Mouse (Mus musculus): ENCODE results near the gene Ncaph2.

Ncaph2 gene

GRCm38 (mm10) chr15:89355241-89356187, at the start of gene Ncaph2, which contains the start of gene Lmf2:
Gene Ncaph2, plus strand, starts transcription at chr15:89355719.
Gene Lmf2, minus strand, starts transcription at chr15:89355659.
- DNase-seq (ENCODE audit: low spot score), result peak; percentile 96

DNA sequence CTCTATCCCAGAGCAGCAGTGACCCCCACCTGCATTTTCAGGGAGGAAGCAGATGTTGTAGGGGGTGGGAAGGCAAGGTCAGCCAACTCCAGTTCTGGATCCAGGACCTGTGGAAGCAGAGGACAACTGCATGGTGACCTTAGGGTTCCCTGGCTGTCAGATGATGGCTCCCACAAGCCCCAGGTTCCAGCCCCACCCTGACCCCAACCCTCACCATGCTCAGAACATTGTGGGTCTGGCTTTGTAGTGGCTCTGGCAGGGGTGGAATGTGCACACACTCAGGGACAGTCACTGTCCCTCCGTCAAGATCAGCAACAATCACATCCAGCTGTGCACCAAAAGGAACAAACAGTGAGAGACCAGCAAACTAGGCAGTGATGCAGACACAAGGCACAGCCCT, 49.6 kb upstream of the Ncaph2 start:
- DNase-seq (ENCODE audit: low spot score), result no peak

- DNase-seq (ENCODE audit: low spot score), result no peak
Measured at GRCm38 (mm10) chr15:89307461-89307860, 48.1 kb upstream of the Ncaph2 start.

GRCm38 (mm10) chr15:89308406-89309139, 46.9 kb upstream of the Ncaph2 start:
- DNase-seq (ENCODE audit: low spot score), result no peak

- DNase-seq (ENCODE audit: low spot score), result no peak
Measured at GRCm38 (mm10) chr15:89309962-89310498, 45.5 kb upstream of the Ncaph2 start.

GRCm38 (mm10) chr15:89313359-89313758, 42.2 kb upstream of the Ncaph2 start:
- no peak for DNase-seq (ENCODE audit: low spot score)

DNA sequence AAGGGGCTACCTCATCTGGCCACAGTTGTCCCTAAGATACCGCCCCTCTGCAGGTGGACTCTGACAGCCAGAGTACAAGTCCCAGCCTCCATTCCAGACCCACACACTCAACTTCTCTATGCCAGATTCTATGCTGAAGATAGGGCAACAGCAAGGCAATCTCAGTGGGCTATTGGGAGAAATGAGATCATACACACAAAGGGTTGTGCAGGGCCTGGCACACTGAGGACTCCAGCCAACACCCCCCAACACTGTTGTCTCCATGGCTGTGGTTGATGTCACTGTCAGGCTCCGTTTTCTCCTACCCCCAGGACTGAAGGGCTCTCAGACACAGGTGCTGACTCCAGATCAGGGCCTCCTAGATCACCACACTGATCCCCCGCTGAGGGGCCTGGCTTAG, 41.4 kb upstream of the Ncaph2 start:
- DNase-seq (ENCODE audit: low spot score), result no peak

DNA sequence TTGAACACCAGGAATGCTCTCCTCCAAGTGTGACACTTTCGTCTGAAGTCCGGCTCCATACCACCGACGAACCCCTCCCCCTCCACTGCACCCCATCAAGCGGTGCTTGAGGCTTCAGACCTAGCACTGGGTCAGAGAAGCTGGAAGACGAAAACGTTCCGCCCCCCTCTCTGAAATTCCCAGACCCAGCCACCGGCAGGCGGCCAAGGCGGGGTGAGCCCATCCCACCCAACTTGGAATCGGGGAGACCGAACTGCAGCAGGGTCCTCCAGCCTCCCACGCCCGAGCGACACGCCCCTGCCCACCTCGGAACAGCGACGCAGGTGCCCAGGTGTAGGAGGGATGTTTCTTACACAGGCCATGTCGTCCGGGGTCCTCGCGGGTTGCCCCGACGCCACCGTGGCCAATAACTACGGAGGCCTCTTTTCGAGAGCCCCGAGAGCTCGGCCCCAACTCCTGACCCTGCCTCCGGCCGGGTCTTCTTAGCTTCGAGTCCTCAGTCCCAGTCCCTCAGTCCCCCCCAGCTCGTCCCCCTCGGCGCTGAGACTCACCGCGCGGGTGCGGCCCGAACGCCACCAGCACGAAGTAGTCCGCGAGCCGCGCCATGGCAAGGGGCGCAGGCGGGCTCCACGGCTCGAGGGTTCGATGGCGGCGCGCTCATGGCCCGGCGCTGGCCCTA, 40.9 kb upstream of the Ncaph2 start:
- peak; percentile 29 for DNase-seq (ENCODE audit: low spot score)

GRCm38 (mm10) chr15:89315190-89315731, 40.3 kb upstream of the Ncaph2 start, which contains the start of gene Sbf1:
Gene Sbf1, minus strand, starts transcription at chr15:89315311.
- DNase-seq (ENCODE audit: low spot score), result peak; percentile 98

DNA sequence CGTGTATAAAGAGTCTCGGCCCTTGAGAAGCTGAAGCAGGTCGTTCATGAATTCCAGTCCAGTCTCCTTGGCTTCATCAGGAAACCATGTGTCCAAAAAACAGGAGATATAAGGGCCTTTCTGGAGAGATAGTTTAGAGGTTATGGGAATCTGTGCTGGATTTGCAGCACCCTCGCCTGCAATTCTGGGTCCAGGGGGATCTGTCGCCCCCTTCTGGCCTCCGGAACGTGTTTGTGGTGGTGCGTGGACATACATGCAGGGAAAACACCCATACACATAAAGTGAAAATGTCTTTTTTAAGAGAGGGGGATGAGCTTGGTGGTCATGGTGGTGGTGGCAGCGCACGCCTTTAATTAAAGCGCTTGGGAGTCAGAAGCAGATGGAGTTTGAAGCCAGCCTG, 39.4 kb upstream of the Ncaph2 start:
- DNase-seq (ENCODE audit: low spot score), result no peak

GRCm38 (mm10) chr15:89321264-89321663, 34.3 kb upstream of the Ncaph2 start:
- DNase-seq (ENCODE audit: low spot score), result no peak

DNA sequence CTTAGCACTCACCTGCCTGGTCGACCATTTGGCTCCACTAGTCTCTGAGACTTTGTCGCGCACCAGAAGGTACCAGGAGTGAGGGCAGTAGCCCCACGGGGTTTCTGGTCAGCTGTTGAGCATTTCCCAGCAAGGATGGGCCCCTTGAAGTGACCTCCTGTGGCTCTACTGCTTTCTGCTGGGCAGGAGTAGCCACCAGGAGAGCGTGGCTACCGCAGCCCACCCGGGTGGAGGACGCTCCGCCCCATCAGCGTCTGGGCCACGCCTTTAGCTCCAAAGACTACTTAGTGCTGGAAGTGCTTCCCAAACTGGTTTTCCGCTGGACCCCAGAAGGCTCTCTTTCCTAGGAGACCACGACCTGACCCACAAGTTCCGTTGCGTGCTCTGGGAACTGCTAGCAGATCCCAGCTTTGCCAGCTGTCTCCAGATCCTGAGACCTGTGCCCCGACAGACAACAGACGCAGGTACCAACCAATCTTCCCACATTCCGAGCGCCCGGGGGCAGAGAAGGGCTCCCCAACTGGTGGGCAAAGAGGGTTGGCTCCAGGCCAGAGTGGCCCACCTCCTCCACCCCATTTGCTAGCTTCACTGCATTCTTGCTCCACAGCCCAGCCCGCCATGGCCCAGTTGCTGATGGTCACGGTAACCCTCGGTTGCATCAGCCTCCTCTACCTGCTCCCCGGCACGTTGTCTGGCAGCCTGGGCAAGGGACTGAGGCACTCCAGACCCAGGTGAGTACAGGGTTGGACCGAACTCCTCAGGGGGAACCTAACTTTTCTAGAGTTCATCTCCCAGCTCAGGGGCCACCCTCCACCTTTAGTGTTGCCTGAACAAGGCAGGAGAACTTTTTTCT, 32.6 kb upstream of the Ncaph2 start, which contains the start of gene Adm2:
Gene Adm2, plus strand, starts transcription at position 51 of the 853 bp plus-strand sequence.
- no peak for DNase-seq (ENCODE audit: low spot score)

GRCm38 (mm10) chr15:89323656-89324055, 31.9 kb upstream of the Ncaph2 start:
- DNase-seq (ENCODE audit: low spot score), result no peak

- DNase-seq (ENCODE audit: low spot score), result no peak
Measured at GRCm38 (mm10) chr15:89326441-89326840, 29.1 kb upstream of the Ncaph2 start.

DNA sequence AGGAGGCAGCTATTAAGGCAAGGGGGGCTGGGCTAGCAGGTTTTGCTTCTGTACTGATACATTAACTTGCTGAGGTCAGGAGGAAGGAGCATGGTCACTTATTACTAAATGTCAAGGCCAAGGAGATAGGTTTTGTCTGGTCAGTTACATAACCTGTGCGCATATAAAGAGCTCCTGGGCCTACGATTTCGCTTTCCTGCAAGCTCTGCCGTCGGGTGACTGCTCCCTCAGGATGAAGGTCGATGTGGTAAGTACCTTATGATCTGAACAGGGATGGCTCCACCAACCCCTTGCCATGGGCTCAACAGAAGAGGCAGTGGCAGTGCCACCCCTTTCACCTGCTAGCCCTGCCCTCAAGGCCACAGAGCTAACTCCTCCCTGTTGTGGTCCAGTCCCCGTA, 21.2 kb upstream of the Ncaph2 start, which contains the start of gene Miox:
Gene Miox, plus strand, starts transcription at position 128 of the 400 bp plus-strand sequence.
- no peak for DNase-seq (ENCODE audit: low spot score)

- no peak for DNase-seq (ENCODE audit: low spot score)
Measured at GRCm38 (mm10) chr15:89334774-89335537, 20.6 kb upstream of the Ncaph2 start.

DNA sequence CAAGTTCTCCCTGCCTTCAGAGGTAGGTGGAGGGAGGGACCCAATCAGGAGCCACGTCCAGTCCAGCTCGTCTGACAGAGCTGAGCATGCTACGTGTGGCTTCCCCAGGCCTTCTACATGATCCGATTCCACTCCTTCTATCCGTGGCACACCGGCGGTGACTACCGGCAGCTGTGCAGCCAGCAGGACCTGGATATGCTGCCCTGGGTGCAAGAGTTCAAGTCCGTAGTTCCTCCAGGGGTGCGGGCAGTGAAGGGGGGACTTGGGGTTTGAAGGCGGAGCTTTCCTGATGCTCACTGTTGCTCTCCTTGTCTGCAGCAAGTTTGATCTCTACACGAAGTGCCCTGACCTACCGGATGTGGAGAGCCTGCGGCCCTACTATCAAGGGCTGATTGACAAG, 19.1 kb upstream of the Ncaph2 start:
- DNase-seq (ENCODE audit: low spot score), result no peak

DNA sequence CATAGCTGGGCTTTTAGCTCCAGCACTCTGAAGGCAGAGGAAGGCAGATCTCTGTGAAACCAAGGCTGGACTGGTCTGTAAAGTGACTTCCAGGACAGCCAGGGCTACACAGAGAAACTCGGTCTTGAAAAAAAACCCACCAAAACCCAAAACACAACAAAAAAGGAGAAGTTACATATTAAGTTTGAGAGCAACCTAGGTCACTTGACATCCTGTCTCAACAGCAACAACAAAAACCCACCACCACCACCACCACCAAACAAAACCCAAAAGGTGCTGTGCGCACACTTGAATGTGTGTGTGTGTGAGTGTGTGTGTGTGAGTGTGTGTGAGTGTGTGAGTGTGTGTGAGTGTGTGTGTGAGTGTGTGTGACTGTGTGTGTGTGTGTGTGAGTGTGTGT, 15.8 kb upstream of the Ncaph2 start:
- no peak for DNase-seq (ENCODE audit: low spot score)

GRCm38 (mm10) chr15:89340136-89340535, 15.4 kb upstream of the Ncaph2 start:
- no peak for DNase-seq (ENCODE audit: low spot score)

- DNase-seq (ENCODE audit: low spot score), result no peak
Measured at GRCm38 (mm10) chr15:89341678-89342077, 13.8 kb upstream of the Ncaph2 start.
